Mouse (Mus musculus): ENCODE measurements around the gene Gm28372.

DNA sequence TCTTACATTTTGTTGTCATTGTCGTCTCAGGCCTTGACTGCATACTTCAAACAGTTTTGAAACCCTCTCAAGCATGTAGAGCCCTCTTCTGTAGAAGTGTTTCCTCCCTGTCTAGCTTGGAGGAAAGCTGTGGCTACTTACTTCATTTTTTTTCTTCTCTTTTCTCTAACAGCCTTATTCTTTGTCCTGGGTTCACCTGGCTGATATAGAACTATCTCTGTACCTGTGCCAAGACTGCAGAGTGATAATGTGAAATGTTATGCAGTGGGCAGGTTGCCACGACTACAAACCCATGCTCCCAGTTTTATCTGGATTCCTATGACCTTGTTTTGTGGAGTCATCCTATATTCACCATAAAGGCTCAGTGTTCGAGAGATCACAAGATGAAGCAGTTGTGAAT, 25.4 kb downstream of the Gm28372 start:
- TF ChIP-seq CTCF (IDR thresholded peaks at IDR 0.05; ENCODE audit: control insufficient read depth, insufficient read depth, insufficient replicate concordance, low read depth, low read length): no peak
- no peak for TF ChIP-seq POLR2A (IDR thresholded peaks at IDR 0.05; ENCODE audit: control insufficient read depth, low read depth, low read length)
